Mouse (Mus musculus) kidney, embryonic 15.5 days (tissue): ENCODE measurements around the gene Cpsf3. TPM values are rescaled to one million over a fixed set of nuclear protein-coding genes. Genes with fewer than 3 reads are reported as not detected.

ENCODE experiments used
- ATAC-seq: fragments of 200-750 bp; cut with Nextera tagmentation; replicated peaks from 2 replicates; pipeline ENCODE4 v1.8.0; 2017; ENCODE audit warnings: moderate TSS enrichment; ENCODE audit not compliant: low FRiP score
- H3K27ac ChIP-seq: fragments of 300-500 bp; sonication (generic); 2 replicates; pipeline ENCODE4 v1.5.1; 2015; ENCODE audit warnings: mild to moderate bottlenecking, inconsistent platforms
- H3K27me3 ChIP-seq: fragments of 300-500 bp; sonication (generic); 2 replicates; pipeline ENCODE4 v1.6.1; 2015; ENCODE audit warnings: inconsistent platforms
- H3K36me3 ChIP-seq: fragments of 300-500 bp; sonication (generic); 2 replicates; pipeline ENCODE4 v1.6.1; 2015; ENCODE audit warnings: inconsistent platforms
- H3K4me1 ChIP-seq: fragments of 300-500 bp; sonication (generic); 2 replicates; pipeline ENCODE4 v1.6.1; 2015; ENCODE audit warnings: inconsistent platforms
- H3K4me2 ChIP-seq: fragments of 300-500 bp; sonication (generic); 2 replicates; pipeline ENCODE4 v1.6.1; 2015; ENCODE audit warnings: moderate library complexity, mild to moderate bottlenecking, inconsistent platforms
- H3K4me3 ChIP-seq: fragments of 300-500 bp; sonication (generic); replicated peaks from 2 replicates; pipeline ENCODE4 v1.5.1; 2015; ENCODE audit warnings: mild to moderate bottlenecking, inconsistent platforms
- H3K9ac ChIP-seq: fragments of 300-500 bp; sonication (generic); 2 replicates; pipeline ENCODE4 v1.6.1; 2015; ENCODE audit warnings: mild to moderate bottlenecking, inconsistent platforms
- H3K9me3 ChIP-seq: fragments of 300-500 bp; sonication (generic); replicated peaks from 2 replicates; pipeline ENCODE4 v1.6.1; 2016; ENCODE audit warnings: inconsistent platforms
- WGBS: fragments of 180-500 bp; shearing (Covaris S2); methylation state at CpG from one replicate; pipeline ENCODE4 v1.1.7; 2015; ENCODE audit warnings: mixed read lengths; 5-methylcytosine and 5-hydroxymethylcytosine counted together
- polyA plus RNA-seq: library from polyadenylated mRNA; unstranded; fragments of >200 nt; fragmentation: Nextera tagmentation; extraction: Ambion mirVana; gene quantifications from 2 replicates; pipeline ENCODE4 v1.2.1, GENCODE M21; 2015

Gene Cpsf3
- polyA plus RNA-seq, 1 experiment from 2014 or later = 115 TPM

DNA sequence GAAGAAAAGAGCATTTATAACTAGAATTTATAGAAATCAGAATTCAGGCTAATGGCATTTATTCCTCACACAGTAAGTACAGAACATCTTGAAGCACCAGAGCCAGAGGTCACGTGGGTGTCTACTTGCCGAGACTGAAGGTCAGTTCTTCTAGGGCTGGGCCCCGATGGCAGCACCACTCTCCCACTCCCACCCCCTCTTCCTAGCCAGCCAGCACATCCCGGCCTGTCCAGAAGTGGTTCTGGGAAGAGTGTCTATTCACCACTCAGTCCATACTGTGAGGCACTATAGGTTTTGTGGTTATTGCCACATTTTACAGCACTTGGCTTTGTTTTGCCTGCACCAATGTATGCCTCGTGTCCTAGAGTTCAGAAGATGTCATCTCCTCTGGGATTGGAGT, 38.9 kb downstream of the Cpsf3 start:
- 79% methylated on average over 5 of the region's 5 CpGs for WGBS
- H3K36me3 ChIP-seq = peaks cover 91% of the 10 kb centered on the region

DNA sequence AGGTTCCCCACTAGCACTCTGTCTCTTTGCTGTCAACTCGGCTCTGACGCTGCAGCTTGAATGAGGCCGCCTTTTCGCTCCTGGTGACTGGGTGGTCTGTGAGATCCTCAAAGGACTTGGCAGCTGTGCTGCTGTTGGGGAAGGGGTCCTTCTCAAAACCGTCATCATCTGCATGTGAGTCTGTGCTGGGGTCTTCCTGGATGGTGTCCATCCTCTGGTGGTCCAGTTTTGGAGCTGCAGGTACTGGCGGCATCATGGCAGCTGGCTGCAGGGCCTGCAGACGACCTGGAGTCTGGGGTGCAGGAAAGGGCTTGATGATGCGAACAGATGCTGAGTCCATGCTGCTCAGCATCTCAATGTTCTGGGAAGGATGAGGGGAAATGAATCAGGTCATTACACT, 40.1 kb downstream of the Cpsf3 start:
- no peaks in the 10 kb centered on the region for H3K9me3 ChIP-seq
- H3K4me1 ChIP-seq = no peaks in the 10 kb centered on the region
- no peak overlapping the region for H3K4me2 ChIP-seq
- H3K9ac ChIP-seq = no peak overlapping the region
- no peaks in the 10 kb centered on the region for H3K27me3 ChIP-seq
- H3K4me3 ChIP-seq = no peak overlapping the region
- no peak overlapping the region for H3K27ac ChIP-seq
- H3K36me3 ChIP-seq = peaks cover 92% of the 10 kb centered on the region
- WGBS = 94% methylated on average over 8 of the region's 8 CpGs
- no peak for ATAC-seq

More for the DNA sequence above, 38.9 kb downstream of the Cpsf3 start:
- Histone ChIP-seq H3K4me1 (no peaks in the 10 kb centered on the region), H3K27ac (no peak overlapping the region), H3K27me3 (no peaks in the 10 kb centered on the region), H3K4me2 (no peak overlapping the region), H3K9me3 (no peaks in the 10 kb centered on the region), H3K4me3 (no peak overlapping the region), H3K9ac (no peak overlapping the region)
- ATAC-seq = no peak

DNA sequence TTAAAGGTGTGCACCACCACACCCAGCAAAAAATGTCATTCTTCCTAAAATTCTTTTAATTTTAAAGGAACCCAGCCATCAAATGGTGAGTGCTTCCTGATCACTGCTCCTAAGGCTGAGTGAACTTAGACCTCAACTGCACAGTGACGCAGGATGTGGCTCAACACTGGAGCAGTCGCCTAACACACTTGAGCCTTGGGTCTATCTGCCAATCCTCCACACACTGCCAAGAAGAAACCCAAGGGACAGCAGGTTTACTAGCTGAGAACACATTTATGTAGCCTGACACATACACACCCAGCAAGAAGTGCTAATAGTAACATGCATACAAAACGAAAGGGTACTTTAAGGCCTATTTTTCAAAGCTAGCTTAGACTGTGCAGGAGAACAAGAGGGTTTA, 41.1 kb downstream of the Cpsf3 start:
- H3K27me3 ChIP-seq = no peaks in the 10 kb centered on the region
- H3K27ac ChIP-seq = no peak overlapping the region
- H3K4me1 ChIP-seq = no peaks in the 10 kb centered on the region
- no peak overlapping the region for H3K4me3 ChIP-seq
- H3K9ac ChIP-seq = no peak overlapping the region
- H3K9me3 ChIP-seq = no peaks in the 10 kb centered on the region
- WGBS = 89% methylated on average over 3 of the region's 3 CpGs
- H3K36me3 ChIP-seq = peaks cover 92% of the 10 kb centered on the region
- no peak for ATAC-seq
- H3K4me2 ChIP-seq = no peak overlapping the region

DNA sequence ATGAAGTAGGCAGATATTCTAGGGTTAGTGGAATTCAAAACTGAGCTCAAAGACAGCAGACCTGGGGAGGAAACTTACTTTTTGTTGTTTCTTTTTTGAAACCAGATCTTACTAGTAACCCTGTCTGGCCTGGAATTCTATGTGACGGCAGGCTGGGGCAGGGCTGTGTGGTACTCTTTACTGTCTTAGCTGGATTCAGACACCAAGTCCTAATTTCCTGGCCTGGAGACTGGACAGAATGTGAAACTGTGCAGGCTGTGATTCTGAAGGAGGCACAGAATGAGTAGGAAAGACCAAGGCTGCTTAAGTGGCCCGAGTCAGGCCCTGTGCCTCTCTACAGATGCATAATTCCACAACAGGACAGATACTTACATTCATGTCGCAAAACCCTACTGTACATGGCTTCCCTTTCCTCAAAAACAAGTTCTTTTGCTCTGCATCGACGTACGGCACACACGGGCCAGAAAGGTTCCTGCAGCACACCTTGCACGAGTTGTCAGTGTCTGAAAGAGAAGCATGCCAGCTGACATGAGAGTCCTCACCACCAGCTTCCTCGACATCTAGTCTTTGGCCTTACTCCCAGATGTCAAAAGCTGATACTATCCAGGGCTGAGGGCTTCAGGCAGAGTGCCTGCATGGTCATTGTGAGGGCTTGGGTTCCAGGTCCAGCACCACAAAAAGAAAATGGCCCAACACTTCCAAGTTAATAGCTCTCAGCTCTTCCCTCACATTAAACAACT, 44.6 kb downstream of the Cpsf3 start:
- Histone ChIP-seq H3K9me3 (no peaks in the 10 kb centered on the region), H3K27ac (no peak overlapping the region), H3K4me3 (no peak overlapping the region), H3K4me1 (no peaks in the 10 kb centered on the region), H3K36me3 (peaks cover 94% of the 10 kb centered on the region), H3K4me2 (no peak overlapping the region), H3K9ac (no peak overlapping the region), H3K27me3 (no peaks in the 10 kb centered on the region)
- ATAC-seq = no peak
- WGBS = 85% methylated on average over 9 of the region's 9 CpGs

DNA sequence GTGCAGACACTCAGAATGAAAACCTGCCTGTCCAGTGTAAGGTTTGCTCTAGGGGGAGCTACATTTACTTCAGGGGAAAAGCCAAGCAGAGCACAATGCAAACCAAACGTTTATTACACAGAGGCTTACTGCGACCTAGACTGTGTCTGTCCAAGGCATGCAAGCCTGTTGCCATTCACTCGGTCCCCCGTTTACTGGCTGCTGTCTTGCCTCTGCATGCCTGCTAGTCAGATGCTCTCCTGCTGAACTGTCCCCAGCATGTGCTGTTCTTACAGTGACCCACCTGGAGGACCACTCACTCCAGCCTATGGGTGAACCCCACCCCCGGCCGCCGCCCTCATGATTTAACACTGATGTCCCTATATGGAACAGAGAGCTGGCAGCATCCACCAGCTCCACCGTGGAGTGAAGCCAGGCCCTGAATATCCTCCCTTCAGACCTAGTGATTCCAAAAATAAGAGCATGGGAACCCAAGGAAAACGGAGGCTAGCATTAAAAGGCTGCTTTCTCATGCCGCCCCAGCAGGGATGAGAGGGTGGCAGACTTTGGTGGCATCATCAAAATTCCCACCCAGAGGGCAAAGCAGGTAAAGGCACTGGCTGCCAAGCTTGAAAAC, 45.9 kb downstream of the Cpsf3 start:
- H3K4me2 ChIP-seq = no peak overlapping the region
- 88% methylated on average over 10 of the region's 10 CpGs for WGBS
- H3K4me3 ChIP-seq = no peak overlapping the region
- no peak overlapping the region for H3K27ac ChIP-seq
- H3K4me1 ChIP-seq = no peaks in the 10 kb centered on the region
- H3K9me3 ChIP-seq = no peaks in the 10 kb centered on the region
- H3K36me3 ChIP-seq = peaks cover 94% of the 10 kb centered on the region
- no peak for ATAC-seq
- H3K27me3 ChIP-seq = no peaks in the 10 kb centered on the region
- no peak overlapping the region for H3K9ac ChIP-seq

DNA sequence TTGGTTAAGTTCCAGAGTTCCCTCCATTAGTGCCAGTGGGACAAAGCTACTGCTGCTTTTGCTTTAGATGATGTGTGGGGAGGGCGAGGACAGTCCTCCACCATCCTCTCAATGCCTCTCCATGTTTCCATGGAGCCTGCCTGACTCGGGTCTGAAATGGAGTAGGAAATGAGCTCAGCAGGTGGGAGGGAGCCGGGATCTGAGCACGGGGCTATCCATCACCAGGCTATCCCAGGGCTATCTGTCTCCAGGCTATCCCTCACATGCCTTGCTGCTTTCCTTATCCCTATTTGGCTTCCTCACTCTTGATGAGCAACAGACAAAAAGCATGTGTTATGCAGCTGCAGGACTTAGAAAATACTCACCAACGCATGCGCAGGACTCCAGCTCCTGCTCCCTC, 46.5 kb downstream of the Cpsf3 start:
- no peaks in the 10 kb centered on the region for H3K4me1 ChIP-seq
- no peaks in the 10 kb centered on the region for H3K9me3 ChIP-seq
- no peak overlapping the region for H3K4me3 ChIP-seq
- H3K27ac ChIP-seq = no peak overlapping the region
- H3K27me3 ChIP-seq = no peaks in the 10 kb centered on the region
- H3K36me3 ChIP-seq = peaks cover 94% of the 10 kb centered on the region
- no peak for ATAC-seq
- H3K4me2 ChIP-seq = no peak overlapping the region
- no peak overlapping the region for H3K9ac ChIP-seq
- WGBS = 85% methylated on average over 6 of the region's 6 CpGs

DNA sequence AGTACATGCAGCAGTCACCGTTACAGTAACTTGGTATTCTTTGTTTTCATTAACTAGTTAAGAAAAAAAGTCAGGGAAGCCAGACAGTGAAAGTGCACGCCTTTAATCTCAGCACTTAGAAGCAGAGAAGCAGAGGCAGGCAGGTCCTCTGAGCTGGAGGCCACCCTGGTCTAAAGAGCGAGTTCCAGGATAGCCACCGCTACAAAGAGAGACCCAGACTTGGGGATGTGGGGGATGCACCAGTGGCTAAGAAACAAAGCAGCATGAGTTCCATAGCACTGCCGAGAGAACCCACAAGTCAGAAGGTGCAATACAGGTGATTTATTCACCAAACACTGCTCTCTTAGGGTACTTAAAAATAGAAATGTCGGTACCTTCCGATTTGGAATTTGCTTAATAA, 47.8 kb downstream of the Cpsf3 start:
- Histone ChIP-seq H3K4me2 (no peak overlapping the region), H3K27ac (no peak overlapping the region), H3K9ac (no peak overlapping the region), H3K4me1 (no peaks in the 10 kb centered on the region), H3K4me3 (no peak overlapping the region), H3K36me3 (peaks cover 89% of the 10 kb centered on the region), H3K27me3 (no peaks in the 10 kb centered on the region), H3K9me3 (no peaks in the 10 kb centered on the region)
- 92% methylated on average over 7 of the region's 7 CpGs for WGBS
- no peak for ATAC-seq

DNA sequence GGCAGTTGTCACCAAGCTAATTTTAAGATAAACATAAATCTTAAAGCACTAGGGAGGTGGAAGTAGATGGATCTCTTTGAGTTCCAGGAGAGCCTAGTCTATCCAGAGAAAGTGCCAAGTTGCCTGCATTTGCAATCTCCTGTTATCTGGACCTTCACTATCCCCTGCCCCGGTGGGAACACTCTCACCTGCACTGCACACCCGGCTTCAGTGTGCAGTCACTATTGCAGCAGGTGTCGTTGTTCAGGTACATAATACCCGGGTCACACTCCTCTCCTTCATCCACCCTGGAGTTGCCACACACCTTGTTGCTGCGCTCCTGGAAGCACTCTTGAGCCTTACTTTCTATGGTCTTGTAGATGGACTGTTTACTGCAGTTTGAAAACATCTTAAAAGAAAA, 48.6 kb downstream of the Cpsf3 start:
- Histone ChIP-seq H3K27me3 (no peaks in the 10 kb centered on the region), H3K9me3 (no peaks in the 10 kb centered on the region), H3K4me3 (no peak overlapping the region), H3K27ac (no peak overlapping the region), H3K36me3 (peaks cover 90% of the 10 kb centered on the region), H3K4me2 (no peak overlapping the region), H3K4me1 (no peaks in the 10 kb centered on the region), H3K9ac (no peak overlapping the region)
- ATAC-seq = no peak
- WGBS = 95% methylated on average over 5 of the region's 5 CpGs

DNA sequence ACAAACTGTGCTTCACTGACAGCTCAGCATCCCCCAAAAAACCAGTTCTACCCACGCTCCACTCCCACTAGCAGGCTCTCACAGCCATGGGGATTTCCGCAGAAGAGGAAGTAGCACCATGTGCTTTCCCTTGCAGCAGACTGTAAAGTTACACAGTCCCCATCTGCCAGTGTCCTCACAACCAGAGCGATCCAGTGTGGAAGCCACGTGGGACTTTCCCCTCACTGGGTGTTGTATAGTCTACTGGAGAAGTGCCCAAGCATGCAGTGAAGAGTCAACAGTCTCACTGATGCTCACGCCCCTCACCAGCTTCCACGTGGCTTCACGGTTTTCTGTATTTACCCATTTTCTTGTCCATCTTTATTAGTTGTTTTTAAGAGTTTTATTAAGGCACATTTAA, 50.7 kb downstream of the Cpsf3 start:
- Histone ChIP-seq H3K27me3 (no peaks in the 10 kb centered on the region), H3K4me3 (no peak overlapping the region), H3K9me3 (no peaks in the 10 kb centered on the region), H3K27ac (no peak overlapping the region), H3K36me3 (peaks cover 89% of the 10 kb centered on the region), H3K4me1 (no peaks in the 10 kb centered on the region), H3K4me2 (no peak overlapping the region), H3K9ac (no peak overlapping the region)
- WGBS = 87% methylated on average over 7 of the region's 7 CpGs
- ATAC-seq = no peak

DNA sequence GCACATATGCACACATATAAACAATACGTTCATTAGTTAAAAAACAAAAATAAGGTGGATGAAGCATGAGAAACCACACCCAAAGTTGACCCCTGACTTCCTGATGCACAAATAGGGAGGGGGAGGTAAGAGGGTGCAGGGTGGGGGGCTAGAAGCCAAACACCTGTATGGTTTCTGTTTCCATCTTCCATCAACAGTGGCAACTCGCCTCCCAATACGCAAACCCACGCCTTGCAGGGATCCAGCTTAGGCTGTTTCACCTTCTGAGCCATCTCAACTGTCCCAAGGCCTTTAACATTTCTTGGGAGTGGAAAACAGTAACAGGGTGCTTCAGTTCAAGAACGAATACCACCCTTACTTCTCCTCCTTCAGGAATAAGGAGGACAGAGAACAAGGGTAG, 52.0 kb downstream of the Cpsf3 start:
- H3K27me3 ChIP-seq = no peaks in the 10 kb centered on the region
- ATAC-seq = no peak
- H3K9ac ChIP-seq = no peak overlapping the region
- no peak overlapping the region for H3K4me3 ChIP-seq
- H3K4me2 ChIP-seq = no peak overlapping the region
- H3K9me3 ChIP-seq = no peaks in the 10 kb centered on the region
- 96% methylated on average over 5 of the region's 5 CpGs for WGBS
- no peaks in the 10 kb centered on the region for H3K4me1 ChIP-seq
- no peak overlapping the region for H3K27ac ChIP-seq
- H3K36me3 ChIP-seq = peaks cover 85% of the 10 kb centered on the region

DNA sequence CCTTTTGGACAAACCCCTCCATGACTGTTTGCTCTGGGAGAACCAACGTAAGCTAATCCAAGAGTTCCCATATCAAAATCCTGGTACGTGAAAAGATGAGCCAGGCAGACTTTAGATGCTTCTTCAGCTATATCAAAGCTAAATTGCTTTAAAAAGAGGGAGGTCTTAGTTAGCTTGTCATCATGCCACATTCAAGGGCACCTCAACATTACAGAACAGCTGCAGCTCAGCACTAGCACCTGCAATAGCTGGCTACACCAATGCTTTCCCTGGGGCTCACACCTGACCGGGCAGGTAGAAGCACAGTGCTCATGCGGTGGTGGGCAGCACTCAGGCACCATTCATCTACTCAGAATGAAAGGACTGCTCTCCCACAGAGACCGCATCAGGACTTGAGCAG, 55.5 kb downstream of the Cpsf3 start:
- ATAC-seq = no peak
- WGBS = 95% methylated on average over 5 of the region's 5 CpGs

DNA sequence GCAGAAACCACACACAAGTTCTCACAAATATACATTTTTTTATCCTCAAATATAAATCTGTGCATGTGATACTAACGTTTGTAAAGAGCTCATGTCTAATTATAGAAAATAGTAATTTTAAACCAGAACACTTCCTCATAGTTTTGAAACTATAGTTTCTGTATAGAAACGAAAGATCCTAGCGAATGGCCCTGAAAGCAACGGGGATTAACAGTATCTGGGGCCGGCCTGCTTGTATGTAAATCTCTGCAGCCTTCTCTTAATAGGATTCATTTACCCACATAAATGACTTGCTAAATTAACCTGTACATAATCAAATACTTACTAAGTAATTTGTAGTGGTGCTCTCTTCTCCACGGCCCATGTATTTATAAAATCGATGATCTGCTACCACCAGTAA, 61.8 kb downstream of the Cpsf3 start:
- Histone ChIP-seq H3K27ac (no peak overlapping the region), H3K36me3 (peaks cover 71% of the 10 kb centered on the region), H3K4me3 (no peak overlapping the region), H3K9ac (no peak overlapping the region), H3K4me2 (no peak overlapping the region), H3K9me3 (no peaks in the 10 kb centered on the region; the same call in 1 of the 2 replicates), H3K27me3 (no peaks in the 10 kb centered on the region), H3K4me1 (no peaks in the 10 kb centered on the region)
- ATAC-seq = no peak
- 92% methylated on average over 7 of the region's 7 CpGs for WGBS

More for the DNA sequence above, 55.5 kb downstream of the Cpsf3 start:
- H3K27me3 ChIP-seq = no peaks in the 10 kb centered on the region
- H3K36me3 ChIP-seq = peaks cover 75% of the 10 kb centered on the region
- no peak overlapping the region for H3K27ac ChIP-seq
- no peak overlapping the region for H3K9ac ChIP-seq
- no peaks in the 10 kb centered on the region for H3K9me3 ChIP-seq
- H3K4me3 ChIP-seq = no peak overlapping the region
- H3K4me1 ChIP-seq = no peaks in the 10 kb centered on the region
- H3K4me2 ChIP-seq = no peak overlapping the region
